Mouse (Mus musculus) heart, postnatal 14 days (tissue): Measurements from ENCODE around the gene Hk1. TPM values are rescaled to one million over a fixed set of nuclear protein-coding genes. Genes with fewer than 3 reads are reported as not detected.
"Not testable (repeated sequence)": the region's sequence is repeated elsewhere in the genome, so short reads cannot be mapped to it uniquely, and the experiment has no call there.

Experiments
- DNase-seq, 2 experiments: peaks; one replicate each; pipeline ENCODE4 v3.0.0; 2021 to 2022
- intact Hi-C: fragments of 180-260 bp; cut with DNase I; formaldehyde crosslinking; loops from one replicate; pipeline ENCODE4 v1.15.1; 2025
- total RNA-seq, 2 experiments: library from RNA; stranded (reverse); gene quantifications; 2 replicates each; pipeline ENCODE4 v1.2.3; 2021

Gene Hk1
- total RNA-seq, 2 experiments from 2014 or later: 120 to 132 TPM

DNA sequence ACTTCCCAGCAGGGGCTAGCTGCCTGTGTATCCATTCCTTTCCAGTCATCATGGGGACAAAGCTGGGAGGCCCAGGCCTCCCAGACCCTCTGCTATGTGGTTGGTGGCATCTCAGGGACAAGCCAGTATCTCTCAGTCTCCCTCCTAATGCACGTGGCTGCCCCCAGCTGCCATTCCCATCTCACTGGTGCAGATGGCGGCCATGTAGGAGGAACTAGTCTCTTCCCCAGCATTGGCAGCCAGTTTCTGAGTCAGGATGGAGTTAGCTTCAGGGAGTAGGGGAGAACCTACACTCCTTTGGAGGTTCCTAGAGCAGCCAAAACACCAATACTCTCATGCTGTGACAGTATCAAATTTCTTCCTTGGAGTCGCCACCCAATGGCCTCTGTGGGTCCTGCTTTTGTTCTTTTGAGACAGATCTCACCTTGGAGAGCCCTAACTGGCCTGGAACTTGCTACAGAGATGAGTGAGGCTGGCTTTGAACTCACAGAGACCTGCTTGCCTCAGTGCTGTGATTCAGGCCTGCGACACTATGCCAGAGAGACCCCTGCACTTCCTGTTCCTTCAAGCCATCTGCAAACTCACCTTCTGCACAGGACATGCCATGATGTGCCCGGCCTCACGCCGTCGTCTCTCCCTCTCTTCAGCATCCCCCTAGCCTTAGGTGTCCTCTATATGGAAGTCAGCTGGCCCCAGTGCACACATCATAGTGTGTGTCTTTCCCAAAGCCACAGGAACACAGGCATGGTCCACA, 52.7 kb downstream of the Hk1 start:
- DNase-seq: no peak
- intact Hi-C loops: no loop called here

DNA sequence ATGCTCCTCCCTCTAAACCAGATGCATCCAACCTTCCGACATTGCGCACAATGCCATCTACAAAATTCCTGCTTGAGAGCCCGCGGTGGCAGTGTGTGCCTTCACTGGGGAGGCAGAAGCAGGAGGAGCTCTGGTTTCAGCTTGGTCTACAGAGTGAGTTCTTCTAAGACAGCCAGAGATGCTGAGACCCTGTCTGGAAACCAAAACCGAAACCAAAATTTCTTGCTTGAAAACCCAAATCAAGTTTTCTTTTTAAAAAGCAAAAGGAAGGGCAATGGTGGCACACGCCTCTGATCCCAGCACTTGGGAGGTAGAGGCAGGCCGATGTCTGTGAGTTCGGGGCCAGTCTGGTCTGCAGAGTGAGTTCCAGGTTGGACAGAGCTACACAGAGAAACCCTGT, 53.7 kb downstream of the Hk1 start:
- DNase-seq: no peak
- intact Hi-C loops: no loop called here

DNA sequence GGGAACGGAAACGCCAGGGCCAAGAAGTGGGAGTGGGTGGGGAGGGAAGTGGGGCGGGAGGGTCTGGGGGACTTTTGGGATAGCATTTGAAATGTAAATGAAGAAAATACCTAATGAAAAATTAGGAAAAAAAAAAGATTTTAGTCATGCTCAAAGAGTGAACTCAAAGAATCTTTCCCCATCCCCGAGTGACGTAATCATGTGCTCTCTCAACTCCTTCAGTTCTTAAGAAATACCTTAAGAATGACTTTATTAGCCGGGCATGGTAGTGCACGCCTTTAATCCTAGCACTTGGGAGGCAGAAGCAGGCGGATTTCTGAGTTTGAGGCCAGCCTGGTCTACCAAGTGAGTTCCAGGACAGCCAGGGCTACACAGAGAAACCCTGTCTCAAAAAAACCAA, 56.9 kb downstream of the Hk1 start:
- intact Hi-C loops, DNase-seq: not testable (repeated sequence)

DNA sequence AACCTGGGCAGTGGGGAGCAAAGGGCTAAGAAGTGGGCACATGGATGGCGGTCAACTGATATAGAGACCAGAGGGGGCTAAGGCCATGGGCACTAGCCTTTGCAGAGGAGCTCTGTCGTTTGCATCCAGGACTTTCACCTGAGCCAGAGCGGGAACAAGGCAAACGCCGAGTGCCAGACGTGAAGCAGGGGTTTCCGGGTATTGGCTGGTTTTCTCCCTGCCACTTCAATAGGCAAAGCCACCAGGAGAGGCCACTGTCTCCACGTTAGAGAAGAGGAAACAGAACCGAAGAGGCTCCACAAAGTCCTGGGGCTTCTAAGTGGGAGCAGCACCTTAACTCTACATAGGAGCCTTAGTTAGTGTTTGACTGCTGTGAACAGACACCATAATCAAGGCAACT, 58.3 kb downstream of the Hk1 start:
- DNase-seq: peak in 1 of 2 experiments; percentile 35
- intact Hi-C loops: no loop called here

DNA sequence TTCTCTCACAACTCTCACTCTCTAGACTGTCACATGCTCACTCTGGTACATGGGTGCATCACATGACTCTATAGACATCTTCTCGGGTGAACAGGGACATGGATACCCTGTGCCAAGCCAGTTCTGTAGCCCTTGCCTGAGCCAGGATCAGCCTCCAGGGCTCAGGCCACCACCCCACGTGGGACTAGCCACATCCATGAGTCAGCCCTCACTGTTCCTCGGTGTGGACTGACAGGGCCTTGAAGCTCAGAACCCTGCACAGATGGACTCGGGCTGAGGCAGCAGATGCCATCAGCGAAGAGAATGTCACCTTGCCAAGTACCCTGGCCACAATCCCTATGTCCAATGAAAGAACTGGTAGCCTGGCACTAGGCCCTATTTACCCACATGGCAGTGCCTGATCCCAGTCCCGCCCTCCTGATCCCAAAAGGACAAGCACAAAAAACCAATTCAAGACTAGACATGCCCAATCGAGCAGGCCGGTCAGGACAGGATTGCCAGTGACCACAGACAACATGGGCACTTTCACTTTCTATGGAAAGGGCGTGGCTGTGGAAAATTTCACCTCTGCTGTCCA, 59.2 kb downstream of the Hk1 start:
- intact Hi-C loops: no loop called here
- no peak for DNase-seq

DNA sequence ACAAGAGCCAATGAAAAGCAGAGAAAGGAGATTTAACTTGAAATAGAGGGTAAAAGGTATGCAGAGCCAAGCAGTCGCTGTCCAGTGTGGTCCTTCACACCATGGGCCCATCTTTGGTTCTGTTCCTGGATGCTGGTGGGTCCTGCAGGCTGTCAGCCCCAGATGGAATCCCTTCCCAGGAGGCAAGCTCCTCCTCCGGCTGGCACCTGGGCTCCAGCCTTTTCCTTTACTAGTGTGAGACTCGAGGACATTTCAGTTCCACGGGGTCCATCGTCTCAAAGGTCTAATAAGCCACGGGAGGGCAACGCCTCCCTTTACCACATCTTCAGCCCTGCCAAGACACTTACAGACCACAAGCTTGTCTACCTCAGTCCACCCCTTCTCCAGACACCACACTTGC, 60.6 kb downstream of the Hk1 start:
- intact Hi-C loops: no loop called here
- no peak for DNase-seq

DNA sequence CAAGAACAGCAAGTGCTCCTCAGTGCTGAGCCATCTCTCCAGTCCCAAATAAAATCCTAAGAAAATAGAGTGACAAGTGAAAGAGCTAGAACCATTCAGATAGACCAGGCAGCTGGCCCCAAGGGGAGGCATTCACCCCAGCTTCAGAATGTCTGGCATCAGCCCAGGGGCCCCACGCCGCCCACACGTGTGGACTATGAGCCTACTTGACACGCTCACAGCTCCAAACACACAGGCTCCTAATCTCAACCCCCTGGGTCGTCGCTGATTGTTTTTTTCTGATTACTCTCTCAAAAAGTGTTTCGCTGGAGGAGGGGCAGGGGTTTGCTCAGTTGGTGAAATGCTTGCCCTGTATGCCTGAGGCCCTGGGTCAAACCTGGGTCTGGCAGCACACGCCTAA, 63.2 kb downstream of the Hk1 start:
- DNase-seq: no peak

DNA sequence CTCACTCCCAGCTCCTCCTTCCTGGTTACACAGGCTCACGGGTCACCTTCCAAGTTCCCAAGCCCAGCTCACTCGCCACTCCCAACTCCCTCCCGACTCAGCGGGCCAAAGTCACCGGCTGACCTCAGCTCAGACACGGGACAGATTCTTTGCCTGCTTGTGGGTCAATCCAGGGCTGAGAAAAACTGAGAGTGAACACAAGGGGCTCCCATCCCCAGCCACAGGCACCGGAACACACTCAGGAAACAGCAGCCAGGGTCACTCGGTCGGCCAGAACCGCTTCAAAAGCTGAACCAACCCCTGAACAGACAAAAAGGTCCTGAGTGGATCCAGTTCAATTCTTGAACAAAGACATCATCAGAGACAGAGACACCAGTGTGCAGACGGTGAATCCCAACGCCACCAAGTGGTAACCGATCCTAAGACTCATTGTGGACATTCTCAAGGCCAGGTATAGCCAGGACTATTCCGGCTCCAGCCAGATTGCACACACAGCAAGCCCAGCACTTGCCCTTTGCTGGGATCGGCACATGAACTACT, 65.8 kb downstream of the Hk1 start:
- DNase-seq: peak; percentile 37 to 60

More for the DNA sequence above, 63.2 kb downstream of the Hk1 start:
- intact Hi-C loops: no loop called here

DNA sequence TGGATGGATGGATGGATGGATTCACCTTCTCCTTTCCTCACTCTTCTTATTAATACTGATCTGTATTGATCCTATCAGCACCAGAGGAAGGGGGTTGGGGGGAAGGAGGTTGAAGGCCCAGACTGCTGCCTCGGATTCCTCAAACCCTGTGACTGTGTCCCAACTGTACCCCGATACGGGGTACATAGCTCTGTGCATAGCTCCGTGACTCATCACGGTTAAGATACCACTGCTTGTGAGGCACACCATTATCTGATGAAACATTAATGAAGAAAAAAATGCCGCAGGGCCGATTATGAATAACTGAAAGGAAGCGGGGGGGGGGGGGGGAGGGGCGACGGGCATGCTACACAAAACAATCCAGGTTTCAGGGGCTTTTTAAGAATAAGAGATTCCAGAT, 66.6 kb downstream of the Hk1 start:
- intact Hi-C loops: no loop called here
- no peak for DNase-seq

More for the DNA sequence above, 65.8 kb downstream of the Hk1 start:
- intact Hi-C loops: no loop called here

DNA sequence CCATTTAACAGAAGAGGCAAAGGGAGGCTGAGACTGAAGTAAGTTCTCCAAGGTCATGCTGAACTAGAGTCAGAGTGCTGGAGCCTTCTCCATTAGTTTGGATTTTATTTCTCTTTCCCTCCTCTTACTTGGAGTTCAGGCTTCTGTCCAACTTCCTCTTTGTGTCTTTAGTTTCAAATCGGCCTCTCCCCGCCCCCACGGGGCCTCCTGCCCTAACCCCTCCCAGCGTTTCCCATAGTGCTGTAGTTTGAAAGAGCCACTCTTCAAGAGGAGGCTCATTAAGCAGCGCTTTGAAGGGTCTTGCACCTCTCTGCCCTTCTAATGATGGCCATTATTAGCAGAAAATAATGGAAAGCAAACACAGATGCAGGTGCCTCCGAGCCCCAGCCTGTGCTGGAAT, 68.2 kb downstream of the Hk1 start:
- peak; percentile 65 to 71 for DNase-seq
- intact Hi-C loops: no loop called here

DNA sequence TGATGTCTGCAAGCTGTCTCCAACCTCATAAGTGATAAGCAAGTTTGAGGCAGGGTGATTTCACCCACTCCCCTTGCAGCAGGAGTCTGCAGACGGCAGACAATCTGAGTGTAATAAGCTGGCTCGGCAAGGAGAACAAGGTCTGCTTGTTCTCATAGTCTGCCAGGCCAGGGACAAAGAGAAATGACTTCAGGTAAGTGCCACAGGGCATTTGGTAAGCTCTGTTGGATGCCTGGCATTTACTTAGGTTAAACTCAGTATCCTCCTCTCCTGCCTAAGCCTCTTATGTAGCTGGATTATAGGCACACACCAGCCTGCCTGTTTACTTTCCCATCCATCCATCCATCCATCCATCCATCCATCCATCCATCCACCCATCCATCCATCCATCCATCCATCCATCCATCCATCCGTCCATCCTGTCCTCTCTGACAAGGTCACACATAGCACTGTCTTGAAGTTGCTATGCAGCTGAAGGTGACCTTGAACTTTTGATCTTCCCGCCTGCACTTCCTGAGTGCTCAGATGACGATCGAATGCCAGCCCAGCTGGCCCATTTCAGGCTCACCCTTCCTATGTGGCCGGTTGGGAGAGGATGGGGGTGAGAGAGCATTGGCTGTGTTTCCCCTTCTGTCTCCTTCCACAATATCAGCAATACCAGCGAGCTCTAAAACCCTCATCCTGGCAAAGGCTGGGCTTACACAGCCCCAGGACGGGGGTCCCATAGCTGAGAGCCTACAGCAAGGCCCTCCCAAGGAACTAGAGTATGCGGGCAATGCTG, 69.3 kb downstream of the Hk1 start:
- intact Hi-C loops: no loop called here

DNA sequence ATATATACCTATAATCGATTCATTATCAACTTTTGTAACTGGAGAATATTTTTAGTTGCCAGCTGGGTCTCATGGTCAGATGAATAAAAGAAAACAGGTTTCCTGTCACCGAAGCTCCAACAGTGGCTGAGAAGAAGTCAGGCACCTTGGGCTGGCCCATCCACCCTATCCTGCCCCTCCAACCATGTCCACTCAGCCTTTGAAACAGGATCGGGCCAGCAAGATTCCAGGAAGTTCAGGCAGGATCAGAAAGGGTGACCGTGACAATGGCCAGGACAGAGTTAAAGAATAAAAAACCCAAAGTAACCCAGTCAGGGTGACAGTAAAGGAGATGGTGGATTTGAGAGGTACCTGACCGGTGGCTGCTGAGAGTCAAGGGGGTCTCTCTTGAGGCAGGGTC, 70.1 kb downstream of the Hk1 start:
- intact Hi-C loops: no loop called here
- no peak for DNase-seq

More for the DNA sequence above, 69.3 kb downstream of the Hk1 start:
- DNase-seq: no peak

DNA sequence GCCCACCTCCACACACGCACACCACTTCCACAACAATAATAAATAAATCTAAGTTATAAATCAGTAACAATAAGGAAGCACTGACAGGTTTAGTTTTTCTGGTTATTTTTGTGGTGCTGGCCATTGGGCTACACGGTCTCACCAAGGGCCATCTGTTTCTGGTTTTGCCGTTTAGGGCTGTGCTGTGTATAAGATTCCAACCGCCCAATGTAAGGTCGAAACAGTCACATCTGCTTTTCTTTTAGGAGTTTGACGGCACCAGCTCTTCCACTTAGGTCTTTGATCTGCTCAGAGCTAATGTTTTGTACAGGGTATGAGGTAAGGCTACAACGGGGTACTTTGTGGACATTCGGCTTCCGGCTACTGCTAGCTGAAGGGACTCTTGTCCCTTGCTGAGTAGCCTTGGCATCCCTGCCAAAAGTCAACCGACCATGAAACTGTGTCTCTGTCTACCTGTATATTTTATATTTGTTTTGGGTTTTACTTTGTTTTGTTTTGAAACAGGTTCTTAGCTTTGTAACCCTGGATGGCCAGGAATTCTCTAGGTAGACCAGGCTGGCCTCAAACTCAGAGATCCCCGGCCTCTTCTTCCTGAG, 70.7 kb downstream of the Hk1 start:
- DNase-seq: no peak
- intact Hi-C loops: no loop called here

DNA sequence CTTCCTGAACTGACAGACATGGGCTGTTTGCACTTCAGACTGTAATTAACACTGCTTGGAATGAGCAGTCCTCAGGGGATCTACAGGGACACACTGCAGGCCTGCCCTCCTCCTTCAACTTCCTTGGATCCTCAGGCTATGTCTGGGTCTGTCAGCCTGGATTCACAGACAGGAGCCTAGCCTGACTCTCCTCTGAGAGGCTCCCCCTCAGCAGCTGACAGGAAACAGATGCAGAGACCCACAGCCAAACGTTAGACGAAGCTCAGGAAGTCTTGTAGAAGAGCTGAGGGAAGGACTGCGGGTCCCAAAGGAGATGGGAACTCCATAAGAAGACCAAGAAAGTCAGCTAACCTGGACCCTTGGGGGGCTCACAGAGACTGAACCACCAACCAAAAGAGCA, 73.2 kb downstream of the Hk1 start:
- intact Hi-C loops: no loop called here
- DNase-seq: no peak

DNA sequence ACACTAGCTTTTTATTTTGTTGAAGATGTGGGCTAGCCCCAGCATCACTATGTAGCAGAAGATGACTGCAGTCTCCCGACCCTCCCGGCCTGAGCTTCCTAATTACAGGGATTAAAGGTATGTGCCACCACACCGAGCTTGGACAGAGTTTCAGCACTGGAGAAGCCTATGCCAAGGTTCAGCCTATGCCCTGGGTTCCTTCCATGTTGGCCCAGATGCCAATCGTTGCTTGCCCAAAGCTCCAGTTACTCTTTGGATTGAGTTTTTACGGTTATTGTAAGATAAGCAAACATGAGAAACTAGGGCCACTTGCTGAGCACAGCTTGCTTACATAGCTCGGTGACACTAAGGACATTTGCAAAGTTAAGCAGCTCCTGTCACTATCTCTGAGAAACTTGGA, 74.6 kb downstream of the Hk1 start:
- intact Hi-C loops: no loop called here
- DNase-seq: no peak

DNA sequence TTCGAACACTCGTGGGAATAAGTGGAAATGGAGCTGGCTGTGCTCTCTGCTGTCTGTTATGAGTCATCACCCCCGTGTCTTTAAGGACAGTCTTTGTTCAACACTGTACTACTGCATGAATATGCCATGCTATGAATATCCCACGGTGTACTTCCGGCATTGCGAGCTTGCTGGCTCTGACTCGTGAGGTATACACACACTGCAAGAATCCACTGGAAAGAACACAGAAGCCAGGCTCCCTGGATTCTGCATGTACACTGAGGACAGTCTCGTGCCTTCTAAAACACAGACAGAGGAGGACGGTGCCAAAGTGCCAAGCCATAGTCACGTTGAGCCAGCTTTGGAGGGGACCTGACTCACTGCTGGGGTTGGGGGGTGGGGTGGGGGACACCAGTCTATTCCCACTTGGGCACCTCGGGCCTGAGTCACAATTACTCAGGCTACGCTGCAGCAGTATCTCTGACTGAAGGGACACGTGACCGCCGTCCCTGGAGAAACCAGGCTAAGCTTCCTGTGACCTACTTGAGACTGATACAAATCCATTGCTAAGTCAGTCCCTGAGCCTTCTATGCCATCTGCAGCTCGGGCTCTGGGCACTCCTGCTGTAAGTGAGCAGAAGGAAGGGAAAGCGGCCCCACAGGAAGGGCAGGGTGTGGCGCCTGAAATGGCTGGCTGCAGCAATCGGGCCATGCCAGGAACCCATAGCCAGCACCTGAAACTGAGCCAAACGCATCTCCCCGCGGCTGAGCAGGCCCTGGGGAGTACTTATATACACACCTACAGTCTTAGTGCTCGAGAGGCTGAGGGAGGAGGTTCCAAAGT, 79.5 kb downstream of the Hk1 start:
- intact Hi-C loops: no loop called here

DNA sequence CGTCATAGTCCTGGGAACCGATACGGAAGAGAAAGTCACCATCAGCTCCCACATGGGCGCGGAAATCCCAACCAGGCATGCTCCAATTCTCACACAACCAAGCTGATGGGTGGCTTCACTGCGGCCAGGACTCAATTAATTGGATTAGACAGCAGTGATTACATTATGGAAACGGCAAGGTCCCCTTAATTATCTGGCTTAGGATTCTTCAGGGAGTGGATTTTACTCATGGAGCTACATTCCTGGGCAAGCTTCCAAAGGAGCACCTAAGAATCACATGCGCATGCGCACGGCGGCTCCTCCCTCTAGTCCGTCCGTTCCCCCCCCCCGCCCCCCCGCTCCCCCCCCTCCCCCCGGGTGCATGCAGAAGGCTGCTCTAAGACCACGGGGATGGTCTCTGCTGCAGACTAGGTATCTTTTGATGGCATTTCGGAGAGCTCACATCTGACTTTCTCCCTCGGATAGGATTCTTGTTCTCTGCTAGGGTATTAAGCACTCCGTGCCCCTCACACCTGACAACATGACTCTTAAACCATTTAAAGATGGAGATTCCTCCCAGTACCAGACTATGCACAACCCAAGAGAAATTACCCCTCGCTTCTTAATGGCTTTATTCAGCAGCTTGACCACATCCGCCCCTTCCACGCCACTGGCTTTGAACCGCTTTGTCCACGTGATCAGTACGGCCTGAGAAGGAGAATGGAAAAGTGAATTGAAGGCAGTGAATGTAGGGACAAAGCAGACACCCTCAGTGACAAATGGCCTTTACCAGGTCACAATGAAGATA, 83.4 kb downstream of the Hk1 start:
- intact Hi-C loops: no loop called here

More for the DNA sequence above, 79.5 kb downstream of the Hk1 start:
- peak; percentile 37 to 55 for DNase-seq

DNA sequence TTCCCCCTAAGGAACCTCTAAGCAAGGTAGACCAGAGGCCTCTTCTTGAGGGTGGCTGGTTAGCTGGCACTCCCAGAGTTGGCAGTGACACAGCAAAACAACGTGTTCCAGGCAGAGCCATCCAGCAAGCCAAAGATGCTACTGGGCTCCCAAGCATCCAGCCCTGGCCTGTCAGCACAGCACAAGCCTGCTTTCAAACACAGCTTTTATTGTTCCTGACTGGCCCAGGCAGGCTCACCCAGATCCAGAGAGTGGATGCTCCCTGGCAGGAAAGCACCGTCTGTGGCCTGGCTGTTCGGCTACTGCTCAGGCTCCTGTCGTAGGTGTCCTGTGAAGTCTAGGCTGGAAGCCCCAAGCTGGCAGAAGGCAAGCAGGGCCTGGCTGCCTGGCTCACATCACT, 85.6 kb downstream of the Hk1 start:
- DNase-seq: no peak
- intact Hi-C loops: no loop called here

More for the DNA sequence above, 83.4 kb downstream of the Hk1 start:
- no peak for DNase-seq

DNA sequence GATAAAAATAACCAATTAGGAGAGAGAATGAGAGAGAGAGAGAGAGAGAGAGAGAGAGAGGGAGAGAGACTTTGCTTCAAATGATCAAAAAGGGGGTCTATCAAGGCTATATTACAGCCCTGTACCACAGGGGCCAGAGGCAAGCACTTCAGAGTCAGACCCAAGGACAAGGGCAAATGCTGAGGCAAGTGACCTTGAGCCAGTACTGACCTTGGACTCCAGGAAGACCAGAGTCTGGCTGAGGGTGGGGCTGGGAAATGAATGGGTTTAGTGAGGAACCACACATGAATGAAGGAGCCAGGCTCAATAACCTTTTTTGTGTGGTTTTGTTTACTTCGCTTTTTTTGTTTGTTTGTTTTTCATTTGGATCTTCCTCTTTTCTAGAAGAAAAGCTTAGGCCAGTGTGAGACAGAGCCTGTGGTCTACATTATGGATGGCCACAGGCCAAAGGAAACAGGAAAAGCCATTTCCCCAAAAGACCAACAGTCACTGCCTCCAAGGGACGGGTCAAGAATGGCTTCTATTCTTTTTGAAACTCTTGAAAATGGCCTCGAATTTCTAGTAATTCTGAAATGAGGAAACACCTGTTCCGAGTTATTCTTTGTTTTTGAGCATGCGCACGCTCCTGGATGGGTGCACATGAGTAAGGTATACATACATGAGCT, 92.1 kb downstream of the Hk1 start:
- intact Hi-C loops: no loop called here
- peak in 1 of 2 experiments; percentile 44 for DNase-seq
